Mouse (Mus musculus): ENCODE measurements around the gene Cops2.

Cops2 gene

DNA sequence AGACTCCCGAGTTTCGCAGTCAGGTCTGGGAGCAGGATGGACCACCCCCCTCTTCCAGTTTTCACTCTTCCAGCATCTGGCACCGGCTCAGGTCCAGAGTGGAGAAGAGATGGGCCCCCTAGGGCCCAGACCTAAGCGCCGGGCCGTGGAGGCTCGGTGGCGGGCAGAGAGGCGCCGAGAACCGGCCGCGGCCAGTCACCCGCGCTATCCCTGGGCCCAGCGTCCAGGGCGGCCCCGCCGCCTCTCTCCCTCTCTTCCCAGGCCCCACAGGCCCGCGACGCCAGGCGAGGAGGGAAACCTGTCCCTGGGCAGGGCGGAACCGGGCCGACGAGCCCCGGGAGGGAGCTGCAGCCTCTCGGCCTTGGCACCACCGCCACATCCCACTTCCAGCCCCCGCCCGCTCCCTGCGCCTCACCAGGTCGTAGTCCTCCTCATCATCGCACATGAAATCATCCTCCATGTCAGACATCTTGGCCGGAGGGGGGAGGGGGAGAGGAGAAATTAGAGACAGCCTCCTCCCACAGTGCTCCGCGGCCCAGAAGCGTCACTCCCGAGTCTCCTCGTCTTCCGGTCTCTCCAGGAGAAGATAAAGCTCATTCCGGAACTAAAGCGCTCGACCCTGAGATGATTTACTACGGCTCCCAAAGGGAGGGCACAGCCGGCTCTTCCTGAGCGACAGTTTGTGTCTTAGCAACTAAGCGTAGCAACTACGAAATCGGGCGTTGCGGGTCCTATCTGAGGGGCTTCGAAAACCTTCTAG is at the start of gene Cops2, which contains the start of gene Galk2:
Cops2 (minus strand) TSS at position 619 of the 760 bp plus-strand sequence.
Galk2 (plus strand) TSS at position 589 of the 760 bp plus-strand sequence.
- peak; percentile 96 for DNase-seq

DNA sequence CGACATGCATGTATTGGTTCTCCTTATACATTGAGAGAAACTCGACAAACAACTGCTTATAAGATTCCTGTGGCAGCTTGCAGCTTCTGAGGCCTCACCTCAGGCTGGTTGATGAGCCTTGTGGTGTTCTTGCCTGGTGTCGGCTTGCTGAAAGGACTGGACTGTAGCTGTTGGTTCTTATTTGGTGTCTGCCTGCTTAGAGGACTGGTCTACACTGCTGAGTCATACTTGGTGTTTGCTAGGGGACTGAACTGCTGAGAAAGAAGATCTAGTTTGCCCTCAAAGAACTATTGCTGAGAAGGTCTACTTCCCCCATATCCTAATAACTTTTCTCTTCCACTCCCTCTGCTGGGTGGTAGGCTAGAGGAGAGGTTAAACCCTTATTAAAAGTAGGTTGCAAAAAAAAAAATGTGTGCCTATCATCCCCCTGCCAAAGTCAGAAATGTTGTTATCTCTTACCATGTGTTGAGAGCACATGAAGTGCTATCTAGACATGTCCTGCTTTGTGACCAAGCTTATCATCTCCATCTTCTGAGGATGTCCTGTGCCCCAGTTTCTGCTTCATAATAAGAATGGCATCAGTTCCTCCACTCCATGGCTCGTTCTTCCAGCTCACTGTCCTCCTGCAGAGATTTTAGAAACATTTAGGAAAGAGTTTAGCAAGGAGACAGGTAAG is 48.8 kb upstream of the Cops2 start:
- no peak for DNase-seq

DNA sequence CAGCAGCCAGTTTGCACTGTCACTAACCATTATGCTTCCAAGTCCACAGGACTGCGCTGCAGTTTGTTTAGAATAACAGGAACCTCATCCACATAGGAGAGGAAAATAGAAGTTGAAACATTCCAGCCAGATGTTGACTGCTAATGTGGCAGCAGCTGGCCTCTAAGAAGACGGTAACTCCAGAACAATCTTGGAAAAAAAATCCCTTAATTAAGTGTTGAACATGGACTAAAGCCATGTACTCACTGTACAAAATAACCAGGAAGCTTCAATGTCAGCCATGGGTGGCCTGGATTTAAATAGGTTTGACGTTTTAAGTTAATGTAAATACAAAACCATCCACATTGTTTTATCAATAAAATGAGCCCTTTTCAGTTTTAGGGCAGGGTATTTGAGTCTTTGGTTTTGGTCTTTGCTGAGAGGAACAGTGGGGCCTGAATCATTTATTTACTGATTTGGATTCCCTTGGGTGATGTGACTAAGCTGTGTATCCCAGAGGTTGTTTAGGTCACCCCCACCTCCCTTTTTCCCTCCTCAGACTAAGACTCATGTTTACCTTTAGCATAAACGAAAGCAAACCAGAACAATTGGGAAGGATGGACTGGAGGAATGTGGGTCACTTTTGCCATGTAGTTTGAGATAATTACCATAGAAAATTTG is 47.6 kb upstream of the Cops2 start:
- DNase-seq = no peak

DNA sequence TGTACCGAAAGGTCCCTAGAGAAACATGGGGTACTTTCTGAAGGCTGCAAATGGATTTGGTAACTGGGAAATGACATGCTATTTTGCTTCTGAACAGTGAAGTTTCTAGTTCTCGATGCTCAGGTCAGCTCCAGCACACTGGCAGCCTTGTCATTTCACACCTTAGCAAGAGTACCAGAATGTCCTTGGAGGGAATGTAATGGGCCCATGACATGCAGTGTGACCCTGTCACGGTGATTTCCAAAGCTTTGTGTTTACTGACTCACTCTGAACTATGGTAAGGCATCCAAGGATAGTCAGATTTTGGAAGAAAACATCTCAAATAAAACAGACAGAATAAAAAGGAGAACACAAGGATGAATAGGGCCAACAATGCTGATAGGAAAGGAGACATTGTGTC is 42.5 kb upstream of the Cops2 start:
- DNase-seq = no peak

DNA sequence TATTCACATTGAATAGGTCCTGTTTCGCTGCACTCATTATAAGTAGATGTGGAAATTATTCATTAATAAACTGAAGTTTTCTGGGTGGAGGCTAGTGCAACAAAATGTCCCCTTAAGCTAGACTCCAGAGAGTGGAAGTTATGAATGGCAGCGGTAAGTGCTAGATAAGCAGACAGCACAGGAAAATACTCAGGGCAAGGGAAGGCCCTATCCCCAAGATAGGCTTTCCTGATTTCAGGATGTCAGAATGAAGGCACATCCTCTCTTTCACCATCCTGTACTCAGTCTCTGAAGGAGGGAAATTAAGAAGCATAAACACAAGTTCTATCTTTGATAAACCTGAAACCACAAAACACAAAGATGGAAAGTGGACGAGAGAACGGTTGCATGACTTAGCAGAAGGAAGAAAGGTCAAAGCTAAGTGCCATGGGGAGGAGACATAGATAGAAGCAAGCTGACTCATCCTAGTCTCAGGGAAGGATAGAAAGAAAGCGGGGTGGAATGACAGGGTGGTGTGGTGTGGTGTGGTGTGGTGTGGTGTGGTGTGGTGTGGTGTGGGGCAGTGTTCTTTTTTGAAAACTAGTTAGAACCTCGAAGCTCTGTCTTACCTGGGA is 42.0 kb upstream of the Cops2 start:
- DNase-seq = no peak

DNA sequence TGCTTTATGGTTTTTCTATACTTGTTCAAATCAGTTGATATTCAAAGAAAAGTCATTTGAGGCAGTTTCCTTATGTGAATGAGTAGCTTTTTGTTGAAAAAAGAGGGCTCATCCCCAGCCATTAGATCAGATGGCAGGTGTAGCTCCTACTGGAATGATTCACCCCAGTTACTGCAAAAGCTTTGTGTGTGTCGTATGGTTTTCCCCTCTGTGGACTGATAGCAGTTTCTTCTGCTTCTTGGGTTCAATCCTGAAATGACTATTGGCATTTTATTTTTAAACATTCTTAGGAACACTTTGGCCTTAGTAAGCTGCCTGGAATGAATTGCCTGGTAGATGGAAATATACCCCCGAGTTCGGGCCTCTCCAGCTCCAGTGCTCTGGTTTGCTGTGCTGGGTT is 37.4 kb upstream of the Cops2 start:
- DNase-seq = no peak

DNA sequence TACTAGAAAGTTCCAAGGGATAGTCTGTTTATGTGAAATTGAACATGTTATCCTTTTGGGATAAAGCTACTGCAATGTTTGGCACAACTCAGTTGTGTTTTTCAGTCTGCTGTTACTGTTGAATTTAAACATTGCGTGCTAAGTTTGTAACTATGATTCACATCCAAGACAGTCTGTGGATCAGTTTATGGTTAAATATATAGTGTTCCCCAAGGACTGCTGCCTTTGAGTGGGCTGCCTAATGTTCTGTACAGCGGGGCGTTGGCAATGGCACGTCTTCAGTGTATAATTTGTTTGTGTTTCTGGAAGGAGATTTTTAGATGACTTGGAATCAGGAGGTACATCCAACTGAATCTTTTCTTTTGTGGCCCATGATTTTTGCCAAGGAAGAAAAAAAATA is 36.2 kb upstream of the Cops2 start:
- no peak for DNase-seq

DNA sequence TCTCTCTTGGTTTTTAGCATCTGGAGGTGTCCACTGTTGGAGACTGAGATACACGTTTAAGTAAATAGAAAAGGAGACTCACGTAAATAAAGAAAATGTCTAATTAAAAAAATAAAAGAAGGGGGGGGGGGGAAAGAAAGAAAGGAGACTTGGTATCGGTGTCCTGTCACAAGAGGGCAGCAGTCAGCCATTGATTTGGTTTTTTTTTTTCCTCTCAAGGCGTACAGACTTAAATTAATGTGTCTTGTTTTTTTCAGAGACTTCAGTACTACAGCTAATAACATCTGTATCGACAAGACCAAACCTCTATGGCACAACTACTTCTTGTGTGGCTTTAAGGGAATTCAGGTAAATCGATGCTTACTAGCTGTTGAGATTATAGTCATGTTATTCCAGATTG is 34.2 kb upstream of the Cops2 start:
- peak; percentile 67 for DNase-seq

DNA sequence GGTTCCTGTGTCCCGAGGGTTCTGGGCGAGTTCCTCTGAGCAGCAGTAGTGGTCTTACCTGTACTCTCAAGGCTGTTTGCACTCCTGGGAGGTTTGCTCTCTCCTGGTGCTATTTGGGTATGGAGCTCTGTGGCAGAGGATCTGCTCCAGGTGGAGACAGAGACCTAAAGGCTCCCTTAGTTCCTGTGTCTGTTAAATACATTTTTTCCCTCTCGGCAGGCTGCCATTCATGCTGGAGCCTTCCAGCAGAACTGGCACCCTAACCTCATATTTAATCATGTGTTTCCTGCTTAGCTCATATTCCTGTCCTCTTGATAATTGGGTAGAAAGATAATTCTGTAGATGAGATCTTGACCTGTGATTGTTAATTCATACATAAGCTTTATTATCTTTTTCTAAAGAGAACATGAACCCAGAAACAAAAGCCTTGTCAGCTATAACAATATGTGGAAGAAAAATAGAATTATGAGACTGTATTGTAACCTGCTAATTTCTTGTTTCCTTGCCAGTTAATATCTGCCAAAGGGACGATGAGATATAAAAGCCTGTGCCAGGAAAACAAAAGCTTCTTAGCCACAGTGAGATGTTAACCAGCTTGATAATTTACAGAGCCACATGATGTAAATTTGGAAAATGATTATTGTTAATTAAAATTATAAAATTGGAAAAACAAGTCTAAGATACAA is 27.1 kb upstream of the Cops2 start:
- no peak for DNase-seq

DNA sequence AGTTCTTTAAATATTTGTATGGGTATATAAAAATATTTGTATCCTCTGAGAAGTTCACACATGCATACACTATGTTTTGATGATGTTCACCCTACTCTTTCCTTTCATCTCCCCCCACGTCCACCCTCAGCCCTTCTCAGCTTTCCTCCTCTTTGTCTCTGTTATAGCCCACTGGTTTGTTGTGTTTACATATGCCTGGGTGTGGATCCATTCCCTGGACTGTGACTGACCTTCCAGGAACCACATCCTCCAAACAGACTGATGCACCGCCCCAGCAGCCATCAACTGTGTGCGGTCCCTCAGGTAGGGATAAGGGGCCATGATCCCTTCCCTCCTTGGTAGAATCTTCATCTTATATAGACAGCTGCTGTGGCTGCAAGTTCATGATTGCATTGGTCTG is 11.2 kb upstream of the Cops2 start:
- DNase-seq = no peak

DNA sequence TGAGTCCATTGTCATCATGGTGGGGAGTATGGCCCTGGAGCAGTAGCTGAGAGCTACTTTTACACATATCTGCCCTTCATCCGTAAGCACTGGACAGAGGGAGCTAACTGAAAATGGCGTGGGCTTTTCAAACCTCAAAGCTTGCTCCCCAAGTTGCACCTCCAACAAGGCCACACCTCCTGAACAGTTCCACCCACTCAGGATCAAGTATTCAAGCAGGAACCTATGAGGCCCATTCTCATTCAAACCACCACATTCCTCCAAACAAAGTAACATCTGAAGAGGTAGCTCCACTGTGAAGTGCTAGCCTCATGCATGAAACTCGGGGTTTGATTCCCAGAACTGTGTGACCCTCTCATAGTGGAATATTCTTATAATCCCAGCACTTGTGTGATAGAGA is 9.4 kb upstream of the Cops2 start:
- no peak for DNase-seq

DNA sequence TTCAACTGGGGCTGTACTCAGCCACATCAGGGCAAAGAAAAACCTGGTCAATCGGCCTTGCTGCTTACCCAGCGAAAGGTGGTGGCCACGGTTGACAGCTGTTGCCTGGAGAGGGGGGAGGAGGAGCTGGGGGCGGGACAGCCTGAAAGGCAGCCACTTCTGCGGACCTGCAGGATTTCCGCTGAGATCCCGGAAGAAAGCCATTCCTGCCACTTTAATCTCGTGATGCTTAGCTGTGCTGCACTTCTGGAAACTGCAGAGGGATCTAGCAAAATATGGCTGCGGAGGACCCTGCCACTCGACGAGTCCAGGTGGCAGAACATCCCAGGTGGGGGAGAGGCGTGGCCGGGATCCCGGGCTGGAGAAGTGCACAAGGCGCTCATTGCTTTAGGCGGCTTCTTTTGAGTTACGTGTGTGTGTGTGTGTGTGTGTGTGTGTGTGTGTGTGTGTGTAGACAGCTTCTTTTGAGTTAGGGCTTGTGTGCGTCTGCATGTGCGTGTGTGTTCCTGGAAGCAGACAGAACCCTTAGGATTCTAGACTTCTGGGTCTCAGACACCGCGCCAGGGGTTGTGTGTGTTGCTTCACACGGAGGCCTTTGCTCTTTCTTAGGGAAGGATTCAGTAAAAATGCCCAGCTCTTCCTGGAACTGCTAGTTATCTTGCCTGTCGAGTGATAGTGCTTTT is 7.3 kb upstream of the Cops2 start:
- peak; percentile 85 for DNase-seq

DNA sequence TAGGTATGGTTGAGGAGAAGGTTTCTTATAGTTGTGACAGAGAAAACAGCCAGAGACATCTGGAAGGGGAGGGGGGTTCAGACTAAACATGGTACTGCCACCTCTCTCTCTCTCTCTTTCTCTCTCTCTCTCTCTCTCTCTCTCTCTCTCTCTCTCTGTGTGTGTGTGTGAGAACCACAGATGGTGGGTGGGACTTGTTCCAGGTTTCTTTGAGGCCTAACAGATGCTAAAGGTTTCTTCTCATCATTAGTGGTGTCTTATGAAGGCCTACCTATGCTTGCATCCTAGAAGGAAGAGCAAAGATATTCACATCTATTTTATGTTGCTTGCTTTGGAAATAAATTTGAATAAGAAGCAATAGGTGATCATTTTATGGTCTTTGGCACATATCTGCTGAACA is 6.6 kb upstream of the Cops2 start:
- no peak for DNase-seq

DNA sequence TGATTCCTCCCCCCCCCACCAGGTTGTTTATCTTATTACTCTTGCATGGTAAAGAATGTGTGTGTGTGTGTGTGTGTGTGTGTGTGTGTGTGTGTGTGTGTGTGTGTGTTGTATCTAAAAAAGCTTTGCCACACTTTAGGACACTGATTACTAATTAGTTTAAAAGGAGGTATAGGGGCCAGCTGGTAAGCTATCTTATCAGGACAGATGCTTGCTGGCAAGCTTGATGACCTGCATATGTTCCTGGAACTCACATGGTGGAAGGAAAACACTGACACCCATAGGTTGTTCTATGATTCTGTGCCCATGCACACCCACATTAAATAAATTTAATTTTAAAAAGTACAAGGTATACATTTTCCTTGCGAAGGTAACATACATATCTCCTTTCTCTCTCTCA is 5.6 kb upstream of the Cops2 start:
- no peak for DNase-seq

DNA sequence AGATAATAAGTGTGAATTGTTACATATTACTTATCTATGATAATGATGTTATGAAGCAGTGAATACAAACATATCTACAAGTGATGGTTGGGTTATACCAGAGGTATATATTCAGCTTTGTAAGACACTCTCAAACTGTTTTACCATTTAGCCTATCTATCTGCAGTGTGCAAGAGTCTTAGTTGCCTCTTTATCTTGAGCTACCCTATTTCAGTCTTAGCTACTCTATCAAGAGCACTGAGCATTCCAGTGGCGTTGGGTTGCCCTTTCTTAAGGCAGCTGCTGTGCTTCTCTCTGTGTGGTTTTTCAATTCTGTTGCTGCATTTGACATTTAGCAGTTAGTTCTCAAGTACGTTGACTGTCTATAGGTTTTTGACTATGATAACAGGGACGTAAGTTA is 4.9 kb upstream of the Cops2 start:
- DNase-seq = no peak

DNA sequence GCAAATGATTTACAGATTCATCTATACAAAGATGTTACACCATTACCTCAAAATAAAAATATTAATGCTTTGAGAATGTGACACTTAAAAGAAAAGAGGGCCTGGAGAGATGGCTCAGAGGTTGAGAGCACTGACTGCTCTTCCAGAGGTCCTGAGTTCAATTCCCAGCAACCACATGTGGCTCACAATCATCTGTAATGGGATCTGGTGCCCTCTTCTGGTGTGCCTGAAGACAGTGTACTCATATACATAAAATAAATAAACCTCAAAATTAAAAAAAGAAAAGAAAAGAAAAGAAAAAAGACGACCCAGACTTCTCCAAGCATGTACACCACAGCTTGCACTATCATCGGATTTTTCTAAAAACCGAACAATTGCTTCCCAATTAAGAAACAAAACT is 1.2 kb downstream of the Cops2 start:
- no peak for DNase-seq

DNA sequence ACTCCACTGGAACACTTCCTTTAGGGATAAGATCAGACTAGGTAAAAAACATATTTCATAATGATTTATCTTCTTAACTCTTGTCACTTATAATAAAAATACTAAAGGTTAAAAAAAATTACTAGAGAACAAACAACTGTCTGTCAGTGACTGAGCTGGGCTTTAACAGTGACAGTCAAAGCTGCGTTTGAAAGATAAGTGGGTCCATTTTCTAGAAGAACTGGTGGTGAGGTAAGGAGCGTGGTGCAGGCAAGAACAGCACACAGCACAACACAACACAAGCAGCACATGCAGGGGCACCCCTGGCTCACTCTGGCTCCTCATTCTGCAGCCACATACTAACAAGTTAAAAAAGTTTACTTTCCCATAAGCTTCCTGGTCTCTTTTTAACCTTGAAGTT is 7.7 kb downstream of the Cops2 start:
- DNase-seq = no peak

DNA sequence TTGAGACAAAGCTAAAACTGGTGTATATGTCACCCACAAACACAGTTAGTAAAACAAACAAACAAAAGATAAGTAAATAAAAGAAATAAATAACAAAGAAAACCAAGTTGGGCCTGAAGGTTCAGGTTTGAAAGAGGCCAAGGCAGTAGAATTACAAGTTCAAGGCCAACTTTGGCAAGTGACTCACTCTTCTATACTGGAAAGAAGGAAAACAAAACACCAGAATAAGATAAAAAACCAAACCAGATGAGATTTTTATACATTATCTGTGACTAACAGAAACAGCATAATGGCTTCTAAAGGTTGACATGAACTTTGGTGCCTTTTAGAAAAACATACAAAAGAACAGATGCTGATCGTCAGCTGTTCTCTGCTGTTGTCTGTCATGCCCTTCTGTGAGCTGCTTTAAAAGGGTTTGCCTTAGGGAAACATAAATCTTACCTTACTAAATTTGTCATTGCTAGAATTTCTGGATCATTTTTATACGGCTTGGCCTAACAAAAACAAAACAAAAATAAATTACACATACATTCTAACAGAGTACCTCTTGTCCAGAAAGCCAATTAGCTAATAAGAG is 20.1 kb downstream of the Cops2 start:
- DNase-seq = no peak

DNA sequence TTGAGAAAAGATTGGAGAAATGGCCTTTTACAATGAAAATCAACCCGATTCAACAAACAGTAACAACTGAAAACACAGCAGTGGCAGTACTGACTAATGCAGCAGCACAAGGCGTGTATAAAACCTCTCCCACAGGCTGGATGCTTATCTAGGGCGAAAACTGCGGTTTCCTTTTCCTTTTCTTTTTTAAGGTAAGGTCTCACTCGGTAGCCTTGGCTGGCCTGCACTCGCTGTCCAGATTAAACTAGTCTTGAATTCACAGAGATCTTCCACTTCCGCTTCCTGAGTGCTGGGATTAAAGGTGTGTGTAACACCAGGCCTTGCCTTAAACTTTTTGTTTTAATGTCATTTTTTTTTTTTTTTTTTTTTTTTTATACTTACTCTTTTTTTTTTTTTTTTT is 20.8 kb downstream of the Cops2 start:
- DNase-seq = no peak

DNA sequence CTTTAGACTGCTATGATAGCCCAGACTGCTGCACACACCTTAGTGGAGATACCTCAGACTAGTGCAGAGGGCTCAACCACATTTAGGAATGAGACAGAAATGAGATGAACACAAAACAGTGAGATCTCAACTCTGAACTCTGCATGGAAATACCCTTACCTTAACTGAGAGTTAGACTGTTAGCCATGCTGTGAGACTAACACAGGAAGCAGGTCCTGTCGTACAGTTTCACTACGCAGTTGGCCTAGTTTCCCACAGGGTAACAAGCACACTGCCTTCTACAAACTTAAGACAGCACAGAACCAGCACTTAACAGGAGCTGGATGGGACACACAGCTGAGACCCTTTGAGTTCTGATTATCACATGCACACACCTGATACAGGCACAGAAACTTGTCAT is 29.0 kb downstream of the Cops2 start:
- DNase-seq = no peak

DNA sequence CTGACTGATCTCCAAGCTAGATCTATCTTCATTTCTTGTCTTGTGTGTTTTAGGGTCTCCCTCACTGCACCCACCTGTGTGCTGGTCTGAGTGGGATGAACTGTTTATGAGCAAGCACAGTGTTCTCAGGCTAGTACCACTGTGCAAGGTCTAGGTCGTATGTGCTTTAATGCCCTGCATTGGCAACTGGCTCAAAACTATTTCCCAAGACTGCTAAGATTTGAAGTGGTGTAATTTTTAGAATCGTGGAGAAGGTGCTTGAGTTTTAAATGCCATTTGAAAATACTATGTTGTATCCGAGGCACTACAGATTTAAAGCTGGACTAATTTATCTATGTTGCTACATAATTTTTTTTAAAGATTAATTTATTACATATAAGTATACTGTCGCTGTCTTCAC is 31.0 kb downstream of the Cops2 start:
- no peak for DNase-seq

DNA sequence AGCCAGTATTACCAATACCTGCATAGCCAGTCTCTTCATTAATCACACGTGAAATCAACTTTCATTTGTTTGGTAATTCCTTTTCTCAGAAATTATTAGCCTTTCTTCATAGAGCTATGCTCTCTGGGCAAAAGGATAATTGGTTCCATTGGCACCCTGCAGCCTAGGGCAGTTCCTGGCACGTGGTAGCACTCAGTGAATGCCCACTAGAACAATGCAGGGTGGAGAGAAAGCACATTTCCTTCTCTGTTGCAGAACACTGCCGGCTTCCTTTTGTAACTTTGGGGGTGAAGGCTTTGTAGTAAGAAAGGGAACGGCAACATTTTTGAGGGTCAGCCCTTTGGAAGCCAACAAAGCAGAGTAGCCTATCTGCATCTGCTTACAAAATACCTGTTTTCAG is 32.7 kb downstream of the Cops2 start:
- DNase-seq = no peak
